Mouse (Mus musculus) MEL (cell line): ENCODE measurements around the gene Itpr2.

Source experiments
- BHLHE40 ChIP-seq: IDR thresholded peaks from 2 replicates; pipeline ENCODE4 v1.6.1; 2012; ENCODE audit warnings: low read depth, mild to moderate bottlenecking, inconsistent platforms, low read length, improper control_type of control experiment, borderline replicate concordance
- CTCF ChIP-seq, 3 experiments: IDR thresholded peaks in 2 of 3; conservative IDR thresholded peaks in 1 of 3; 2 replicates each; pipeline ENCODE4 v1.5.1; 2011 to 2012; ENCODE audit warnings: low read length in 3 of 3, low read depth in 2 of 3, mild to moderate bottlenecking in 2 of 3, improper control_type of control experiment in 1 of 3, inconsistent platforms in 1 of 3, mixed read lengths in 1 of 3, moderate library complexity in 1 of 3; ENCODE audit not compliant: control insufficient read depth in 1 of 3, insufficient read depth in 1 of 3, poor library complexity in 1 of 3, severe bottlenecking in 1 of 3
- E2F4 ChIP-seq: IDR thresholded peaks from 2 replicates; pipeline ENCODE4 v1.6.1; 2011; ENCODE audit warnings: low read depth, low read length, improper control_type of control experiment, borderline replicate concordance
- ELF1 ChIP-seq: IDR thresholded peaks from 2 replicates; pipeline ENCODE4 v1.6.1; 2014; ENCODE audit warnings: low read depth, mild to moderate bottlenecking, inconsistent platforms, low read length, improper control_type of control experiment, moderate library complexity
- EP300 ChIP-seq, 2 experiments: IDR thresholded peaks; 2 replicates each; pipeline ENCODE4 v1.6.1; 2011; ENCODE audit warnings: improper control_type of control experiment in 2 of 2, low read length in 2 of 2, low read depth in 1 of 2, mild to moderate bottlenecking in 1 of 2
- KAT2A ChIP-seq: conservative IDR thresholded peaks from 2 replicates; pipeline ENCODE4 v1.6.1; 2012; ENCODE audit warnings: low read depth, low read length, improper control_type of control experiment, inconsistent platforms
- MAX ChIP-seq: IDR thresholded peaks from 2 replicates; pipeline ENCODE4 v1.6.1; 2011; ENCODE audit warnings: low read length, improper control_type of control experiment
- NRF1 ChIP-seq: IDR thresholded peaks from 2 replicates; pipeline ENCODE4 v1.6.1; 2014; ENCODE audit warnings: low read depth, mild to moderate bottlenecking, inconsistent platforms, low read length, improper control_type of control experiment, moderate library complexity; ENCODE audit not compliant: poor library complexity, insufficient read depth, severe bottlenecking
- POLR2A ChIP-seq, 2 experiments: IDR thresholded peaks; 2 replicates each; pipeline ENCODE4 v1.6.1; 2011 to 2012; ENCODE audit warnings: low read length in 2 of 2, mild to moderate bottlenecking in 2 of 2, control low read depth in 1 of 2, improper control_type of control experiment in 1 of 2, low read depth in 1 of 2, moderate library complexity in 1 of 2; ENCODE audit not compliant: control insufficient read depth in 1 of 2, insufficient read depth in 1 of 2, poor library complexity in 1 of 2
- POLR2AphosphoS2 ChIP-seq: IDR thresholded peaks from 2 replicates; pipeline ENCODE4 v1.6.1; 2011; ENCODE audit warnings: low read length, improper control_type of control experiment
- UBTF ChIP-seq: IDR thresholded peaks from 2 replicates; pipeline ENCODE4 v1.6.1; 2012; ENCODE audit warnings: low read depth, mild to moderate bottlenecking, inconsistent platforms, low read length, improper control_type of control experiment, moderate library complexity, borderline replicate concordance; ENCODE audit not compliant: insufficient read depth

DNA sequence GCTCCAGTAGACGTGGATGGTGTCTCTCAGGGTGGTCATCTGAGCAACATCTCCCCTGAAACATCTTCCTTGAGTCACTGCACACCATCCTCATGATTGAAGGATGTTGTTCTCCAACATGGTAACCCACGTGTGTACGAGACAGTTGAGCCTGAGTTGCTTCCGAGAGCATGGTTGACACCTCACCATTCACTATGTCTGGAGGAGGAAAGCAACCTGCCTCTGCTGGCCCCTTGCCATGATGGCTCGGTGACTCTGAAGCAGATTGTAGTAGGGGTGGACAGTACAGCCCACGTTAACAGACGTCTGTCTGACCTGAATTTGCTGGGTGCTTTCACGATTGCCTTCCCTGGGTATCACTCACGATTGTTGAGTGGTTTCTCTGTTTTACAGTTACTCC, 317.3 kb downstream of the Itpr2 start:
- no peak for TF ChIP-seq KAT2A
- TF ChIP-seq E2F4, result no peak
- TF ChIP-seq POLR2AphosphoS2, result no peak
- no peak for TF ChIP-seq MAX
- TF ChIP-seq NRF1, result no peak
- TF ChIP-seq BHLHE40, result no peak
- TF ChIP-seq ELF1, result no peak
- TF ChIP-seq EP300 (IDR thresholded peaks at IDR 0.05; ENCODE audit: low read depth in 1 of 2, low read length in 2 of 2), result no peak
- no peak for TF ChIP-seq UBTF
- TF ChIP-seq POLR2A (IDR thresholded peaks at IDR 0.05; ENCODE audit: control insufficient read depth in 1 of 2, insufficient read depth in 1 of 2, low read depth in 1 of 2, low read length in 2 of 2, poor library complexity in 1 of 2), result no peak
- no peak for TF ChIP-seq CTCF (IDR thresholded peaks at IDR 0.05 in 2 of 3, conservative IDR thresholded peaks at IDR 0.05 in 1 of 3; ENCODE audit: control insufficient read depth in 1 of 3, insufficient read depth in 1 of 3, low read depth in 2 of 3, low read length in 3 of 3, poor library complexity in 1 of 3, severe bottlenecking in 1 of 3)
